Mouse (Mus musculus) T-cell, adult 2 months (primary cell): ENCODE measurements around the gene Alg14.

Source experiments
- DNase-seq: peaks from one replicate; pipeline ENCODE4 v3.0.0; 2022; ENCODE audit warnings: low spot score

Gene Alg14

DNA sequence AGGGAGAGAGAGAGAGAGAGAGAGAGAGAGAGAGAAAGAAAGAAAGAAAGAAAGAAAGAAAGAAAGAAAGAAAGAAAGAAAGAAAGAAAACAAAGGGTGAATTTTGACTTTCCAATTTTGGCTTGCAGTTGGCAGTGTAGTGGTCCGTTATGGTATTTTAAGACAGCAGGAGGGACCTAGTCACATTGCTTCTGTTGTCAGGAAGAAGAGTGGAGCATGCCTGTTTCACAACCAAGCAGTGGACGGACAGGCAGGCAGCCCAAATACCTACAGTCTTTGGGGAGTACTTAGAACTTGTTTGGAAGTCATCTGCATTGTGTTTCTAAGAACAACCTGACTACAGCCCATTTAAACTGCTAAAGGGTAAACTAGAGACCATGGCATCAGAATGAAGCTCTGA lies 47.1 kb downstream of the Alg14 start:
- no peak for DNase-seq

DNA sequence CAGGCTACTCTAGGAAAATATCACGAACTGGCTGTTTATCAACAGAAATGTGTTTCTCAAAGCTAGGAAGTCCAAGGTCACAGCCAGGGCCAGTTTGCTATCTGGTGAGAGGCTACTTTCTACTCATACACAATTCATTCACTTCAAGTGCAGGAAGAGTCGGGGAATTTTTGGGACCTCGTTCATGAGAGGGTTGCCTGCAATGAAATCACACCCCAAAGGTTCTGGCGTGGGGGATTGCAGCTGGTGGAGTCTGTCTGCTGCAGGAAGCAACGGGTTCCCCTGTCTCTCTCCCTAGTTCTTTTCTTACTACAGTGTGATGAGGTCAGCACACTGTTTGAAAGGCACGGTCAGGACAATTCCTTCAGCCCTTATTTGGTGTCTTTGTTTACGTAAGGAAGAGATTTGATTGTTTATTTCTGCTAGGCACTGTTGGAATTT lies 48.8 kb downstream of the Alg14 start:
- no peak for DNase-seq

DNA sequence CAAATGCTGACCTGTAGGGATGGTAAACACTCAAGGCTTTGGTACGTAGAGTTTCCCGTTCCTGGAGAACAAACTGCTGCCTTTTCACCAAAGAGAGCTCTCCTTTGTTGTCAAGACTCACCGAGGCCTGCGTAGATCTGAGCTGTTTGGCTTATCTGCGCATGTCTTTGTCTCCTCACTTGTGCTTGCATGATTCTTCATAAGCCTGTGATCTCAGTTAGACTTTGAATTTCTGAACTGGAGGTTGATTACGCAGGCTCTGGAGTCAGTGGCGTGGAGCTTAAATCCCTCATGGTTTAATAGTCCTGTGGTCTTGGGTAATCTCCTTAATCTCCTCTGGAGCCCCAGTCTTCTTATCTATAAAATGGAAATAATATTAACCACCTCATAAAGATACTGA lies 51.7 kb downstream of the Alg14 start:
- peak; percentile 59 for DNase-seq

DNA sequence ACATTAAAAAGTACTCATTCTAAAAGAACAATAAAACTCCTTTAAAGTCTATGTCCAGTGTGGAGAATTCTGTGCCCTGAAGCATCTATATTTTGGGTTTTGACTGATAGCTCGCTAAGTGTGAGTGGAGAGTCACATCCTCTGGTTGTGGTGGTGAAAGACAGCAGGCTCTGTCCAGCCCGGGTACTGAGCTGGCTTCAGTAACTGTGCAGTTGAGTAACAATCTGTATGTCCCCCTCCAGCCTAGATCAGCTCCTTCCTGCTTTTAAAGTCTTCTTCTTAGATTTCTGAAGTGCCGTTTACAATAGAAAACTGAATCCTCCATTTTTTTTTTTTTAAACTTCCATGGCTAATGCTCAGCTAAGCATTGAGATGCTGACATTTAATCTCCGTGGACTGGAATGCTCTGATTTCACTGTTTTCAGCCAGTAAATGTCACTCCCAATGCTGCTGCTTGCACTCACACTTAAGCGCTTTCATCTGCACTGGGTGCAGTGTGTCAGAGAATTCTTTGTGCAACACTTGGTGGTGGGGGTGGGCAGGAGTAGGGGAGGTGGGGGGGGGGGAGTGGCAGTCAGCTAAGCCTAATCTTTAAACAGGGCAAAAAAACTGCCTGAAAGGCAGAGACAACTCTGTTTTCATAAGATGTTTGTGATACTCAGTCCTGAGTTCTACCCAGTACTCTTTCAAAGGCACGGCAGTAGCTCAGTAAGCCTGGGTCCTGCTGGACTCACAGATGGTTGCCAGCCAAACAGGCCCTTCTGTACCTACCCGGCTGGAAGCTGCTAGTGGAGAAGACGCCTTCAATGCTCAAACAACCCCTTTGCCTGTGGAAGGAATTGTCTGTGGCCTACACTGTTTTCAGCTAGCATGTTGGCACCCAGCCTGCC lies 52.7 kb downstream of the Alg14 start:
- DNase-seq, result no peak

DNA sequence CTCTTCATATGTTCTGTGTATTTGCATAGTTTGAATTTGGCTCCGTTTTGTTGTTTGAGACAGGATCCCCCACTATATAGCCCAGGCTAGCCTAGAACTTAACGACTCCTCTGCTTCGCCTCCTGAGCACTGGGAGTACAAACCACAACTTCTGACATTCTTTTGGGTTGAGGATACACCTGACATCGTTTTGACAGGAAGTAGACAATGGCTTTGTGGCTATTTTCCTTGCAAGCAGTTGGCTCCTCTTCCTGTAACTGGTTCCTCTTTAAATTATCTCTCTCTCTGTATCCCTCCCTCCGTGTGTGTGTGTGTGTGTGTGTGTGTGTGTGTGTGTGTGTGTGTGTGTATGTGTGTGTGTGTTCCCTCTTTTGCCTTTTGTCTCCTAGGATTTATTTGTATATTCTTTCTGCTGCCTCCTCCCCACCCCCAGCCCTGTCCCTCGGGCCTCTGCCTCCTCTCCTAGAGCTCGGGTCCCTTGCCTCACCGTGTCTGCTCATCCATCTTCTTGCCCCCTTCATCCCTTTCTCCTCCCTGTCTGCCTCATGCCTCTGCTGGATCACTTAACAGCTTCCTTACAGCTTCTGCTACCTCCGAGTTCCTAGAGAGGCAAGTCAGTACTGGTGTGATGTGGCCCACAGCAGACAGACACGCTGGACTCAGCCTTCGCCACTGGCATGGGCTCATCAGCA lies 53.5 kb downstream of the Alg14 start:
- DNase-seq, result peak; percentile 30

DNA sequence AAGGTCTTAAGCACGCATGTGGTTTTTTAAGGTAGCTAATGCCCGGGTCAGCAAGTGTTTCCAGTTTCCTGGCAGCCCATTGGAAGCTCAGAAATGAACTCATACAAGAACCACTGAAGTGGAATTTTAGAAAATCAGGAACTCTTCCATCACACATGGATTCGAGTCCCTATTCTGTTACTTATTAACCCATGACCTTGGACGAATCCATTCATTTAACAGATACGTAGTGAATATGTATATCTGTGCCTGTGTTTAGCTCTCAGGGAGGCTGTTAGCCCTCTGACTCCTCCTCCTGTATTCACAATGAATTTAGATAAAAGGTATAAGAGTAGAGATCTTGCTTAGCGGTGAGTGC lies 54.0 kb downstream of the Alg14 start:
- DNase-seq, result no peak

DNA sequence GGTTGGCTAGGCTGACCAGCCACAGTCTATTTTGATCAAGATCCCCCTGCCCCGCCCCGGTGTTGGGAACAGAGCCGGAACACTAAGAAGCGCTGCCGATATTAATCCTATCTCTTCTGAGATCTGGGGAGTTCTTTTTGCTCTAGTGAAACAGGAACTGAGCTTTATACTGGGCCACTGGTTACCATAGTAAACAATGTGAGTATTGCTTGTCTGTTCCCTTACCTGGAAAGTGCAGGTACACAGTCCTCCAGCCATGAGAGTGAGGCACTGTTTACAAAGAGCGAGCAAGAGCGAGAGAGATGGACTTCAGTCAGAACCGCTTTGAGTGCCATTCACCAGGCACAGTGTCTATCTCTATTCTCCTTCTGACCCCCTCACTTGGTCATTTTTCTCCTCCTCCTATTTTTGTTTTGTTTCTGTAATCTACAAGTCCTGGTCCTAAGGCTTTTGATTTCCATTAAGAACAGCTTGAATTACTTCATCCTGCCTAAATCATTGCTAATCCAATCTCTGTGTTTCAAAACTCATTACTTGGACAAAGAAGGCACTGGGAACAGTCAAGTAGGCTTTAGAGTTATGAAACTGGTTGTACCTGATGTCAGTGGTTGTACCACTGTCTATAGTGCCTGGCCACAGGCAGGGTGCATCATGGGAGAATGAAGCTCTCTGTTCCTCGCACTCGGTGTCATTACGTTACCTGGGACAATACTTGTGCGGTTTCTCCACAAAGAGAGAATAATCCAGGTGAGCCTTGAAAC lies 55.1 kb downstream of the Alg14 start:
- no peak for DNase-seq

DNA sequence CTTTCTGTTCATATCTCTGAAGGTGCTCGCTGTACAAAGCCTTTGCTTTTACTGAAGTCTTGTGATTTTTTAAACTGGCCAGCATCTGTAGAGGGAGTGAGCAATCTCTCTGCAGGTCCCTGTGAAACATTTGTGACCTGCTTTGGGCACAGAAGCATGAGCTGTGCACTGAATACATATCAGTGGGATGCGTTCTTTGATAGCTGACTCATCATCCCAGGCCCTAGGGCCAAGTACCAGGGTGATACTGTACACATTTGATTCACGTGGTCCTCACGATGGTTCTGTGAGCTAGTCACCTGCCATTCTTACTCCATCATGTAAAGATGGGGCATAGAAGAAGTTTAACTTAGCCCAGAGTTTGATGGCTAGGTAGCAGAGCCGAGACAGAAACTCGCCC lies 57.2 kb downstream of the Alg14 start:
- no peak for DNase-seq

DNA sequence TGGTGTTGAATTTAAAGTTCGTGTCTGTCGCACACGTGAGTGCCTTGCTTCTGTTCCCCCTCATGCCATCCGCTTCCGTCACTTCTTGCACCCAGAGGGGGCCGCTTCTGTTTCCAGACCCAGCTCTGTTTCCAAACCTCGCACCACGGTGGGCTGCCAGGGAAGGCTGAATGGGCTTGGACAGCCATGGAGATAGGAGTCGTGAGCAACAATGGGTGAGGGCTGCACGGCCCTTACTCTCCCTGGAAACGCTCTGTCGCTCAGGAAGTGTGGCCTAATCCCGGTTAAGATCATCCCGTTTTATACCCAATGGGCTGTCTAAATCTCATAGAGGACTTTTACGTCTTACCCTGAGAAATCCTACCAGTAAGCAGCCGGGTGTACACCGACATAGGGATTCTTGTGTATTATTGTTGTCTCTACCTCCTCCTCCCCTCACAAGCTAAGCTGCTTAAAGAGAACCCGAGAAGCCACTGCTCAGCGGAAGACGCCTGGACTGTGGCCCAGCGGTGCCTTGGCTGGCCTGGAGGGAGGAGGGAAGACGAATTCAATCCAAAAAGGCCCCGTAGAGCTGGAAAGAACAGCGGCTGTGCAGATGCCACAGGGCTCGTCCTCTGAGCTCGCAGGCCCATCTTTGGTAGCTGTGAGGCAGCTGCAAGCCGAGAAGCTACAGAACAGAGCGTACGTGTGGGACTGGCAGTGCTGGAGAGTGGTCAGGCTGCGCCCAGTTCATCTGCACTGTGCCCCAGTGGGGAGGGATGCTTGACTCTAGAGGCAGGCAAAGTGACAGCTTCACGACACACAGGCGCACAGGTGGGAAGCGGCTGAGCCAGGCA lies 58.0 kb downstream of the Alg14 start:
- no peak for DNase-seq

DNA sequence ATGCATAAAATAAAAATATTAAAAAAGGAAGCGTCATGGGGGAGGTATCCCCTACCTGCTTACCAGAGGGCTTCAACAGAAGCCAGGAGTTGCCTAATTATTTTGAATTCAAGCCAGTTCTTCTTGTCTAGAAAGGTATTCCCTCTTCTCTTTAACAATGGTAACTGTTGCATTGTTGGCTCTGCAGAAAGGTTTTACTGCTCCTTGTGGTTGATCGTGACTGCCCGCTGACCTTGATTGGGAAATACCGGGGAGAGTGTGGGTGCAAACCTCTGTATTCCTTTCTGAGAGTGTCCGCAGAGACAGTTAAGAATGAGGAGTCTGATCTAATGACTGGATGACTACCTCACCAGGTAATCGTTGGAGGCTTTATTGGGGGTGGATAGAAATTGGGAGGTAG lies 59.7 kb downstream of the Alg14 start:
- DNase-seq, result no peak

DNA sequence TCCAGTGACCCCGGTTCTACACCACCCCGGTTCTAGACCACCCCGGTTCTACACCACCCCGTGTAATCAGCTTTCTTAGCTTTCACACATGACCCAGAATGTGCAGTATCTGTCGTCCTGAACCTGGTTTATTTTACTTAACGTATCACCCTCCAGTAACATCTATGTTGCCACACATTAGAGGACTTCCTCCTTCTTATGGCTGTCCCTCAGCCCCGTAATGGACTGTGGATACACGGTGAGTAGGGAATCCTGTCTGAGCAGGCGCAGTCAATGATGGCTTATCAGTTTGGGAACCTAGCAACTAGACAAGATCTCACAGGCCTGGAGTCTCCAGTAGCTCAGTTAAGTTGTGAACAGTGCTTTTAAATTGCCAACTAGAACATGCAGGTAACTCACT lies 62.7 kb downstream of the Alg14 start:
- DNase-seq, result no peak

DNA sequence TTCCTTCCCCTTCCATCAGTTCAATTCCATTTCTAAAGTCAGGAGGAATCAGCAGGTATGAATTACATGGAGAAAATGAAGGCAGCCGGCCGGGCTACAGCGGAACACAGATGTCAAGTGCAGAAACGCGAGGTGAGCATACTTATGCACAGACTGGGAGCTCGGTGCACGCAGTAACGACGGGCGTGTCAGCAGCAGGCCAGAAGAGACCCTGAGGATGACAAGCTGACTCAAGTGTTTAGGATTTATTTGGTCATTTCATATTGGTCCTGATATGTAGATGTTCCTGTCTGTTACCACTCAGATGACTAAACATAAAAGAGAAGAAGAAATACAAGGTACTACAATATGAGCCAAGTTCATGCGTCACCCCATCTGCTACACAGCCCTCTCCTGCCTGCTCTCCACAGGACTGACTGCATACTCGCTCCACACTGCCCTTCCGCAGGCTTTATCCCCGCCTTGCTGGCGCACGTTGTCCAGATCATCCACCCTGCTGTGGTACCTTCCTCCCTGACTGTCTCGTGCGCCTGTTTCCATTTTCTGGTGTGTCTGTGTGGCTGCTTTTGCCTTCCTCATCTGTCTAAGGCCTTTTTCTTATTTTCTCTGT lies 63.4 kb downstream of the Alg14 start:
- DNase-seq, result no peak

DNA sequence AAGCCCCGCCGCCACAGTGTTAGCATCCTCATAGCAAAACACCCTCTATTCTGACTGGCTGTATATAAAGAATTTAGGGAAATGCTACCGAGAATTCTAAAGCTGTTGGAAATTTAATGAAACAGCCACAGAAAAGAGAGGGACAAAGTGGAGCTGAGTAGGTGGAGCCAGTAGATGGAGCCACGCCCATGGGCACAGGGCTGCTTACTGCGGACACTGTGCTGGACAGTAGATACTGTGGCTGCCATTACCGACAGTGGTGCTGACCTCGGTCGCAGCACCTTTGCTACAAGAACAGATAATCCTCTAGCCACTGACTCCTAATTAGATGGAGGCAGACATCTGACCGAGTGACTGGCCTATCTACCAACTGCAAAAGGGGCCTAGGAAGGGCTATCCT lies 64.0 kb downstream of the Alg14 start:
- no peak for DNase-seq

DNA sequence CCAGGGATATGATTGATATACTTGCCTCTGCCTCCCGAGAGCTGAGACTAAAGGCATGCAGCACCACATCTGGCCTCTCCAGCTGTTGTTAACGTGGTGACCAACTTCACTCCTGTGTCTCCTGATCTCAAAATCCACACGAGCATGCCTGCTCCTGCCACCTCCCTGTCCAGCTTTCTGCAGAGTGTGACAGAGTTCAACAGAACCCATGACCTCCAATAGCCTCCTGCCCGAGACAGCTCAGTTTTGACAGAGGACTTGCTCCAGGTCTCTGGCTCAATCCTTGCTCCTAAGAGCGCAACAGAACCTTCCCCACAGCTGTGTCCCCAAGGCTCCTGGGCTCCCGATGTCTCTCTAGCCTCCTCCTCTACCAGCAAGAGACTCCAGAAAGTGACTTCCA lies 64.5 kb downstream of the Alg14 start:
- no peak for DNase-seq

DNA sequence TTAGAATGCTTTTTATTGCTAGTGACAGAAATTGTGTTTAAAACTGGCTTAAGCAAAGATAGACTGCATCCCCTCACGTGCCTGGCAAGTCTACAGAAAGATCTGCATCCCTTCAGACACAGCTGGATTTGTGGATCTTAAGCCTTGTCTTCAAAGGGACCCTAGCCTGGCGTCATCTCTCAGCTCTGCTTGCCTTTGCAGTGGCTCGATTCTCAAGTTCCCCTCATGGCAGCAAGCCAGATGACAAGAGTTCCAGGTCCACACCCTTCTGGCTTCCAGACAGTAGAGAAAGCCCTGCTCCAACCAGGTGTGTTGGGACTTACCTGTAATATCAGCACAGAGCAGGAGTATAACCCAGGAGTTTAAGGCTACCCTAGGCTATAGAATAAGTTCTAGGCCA lies 65.5 kb downstream of the Alg14 start:
- no peak for DNase-seq

DNA sequence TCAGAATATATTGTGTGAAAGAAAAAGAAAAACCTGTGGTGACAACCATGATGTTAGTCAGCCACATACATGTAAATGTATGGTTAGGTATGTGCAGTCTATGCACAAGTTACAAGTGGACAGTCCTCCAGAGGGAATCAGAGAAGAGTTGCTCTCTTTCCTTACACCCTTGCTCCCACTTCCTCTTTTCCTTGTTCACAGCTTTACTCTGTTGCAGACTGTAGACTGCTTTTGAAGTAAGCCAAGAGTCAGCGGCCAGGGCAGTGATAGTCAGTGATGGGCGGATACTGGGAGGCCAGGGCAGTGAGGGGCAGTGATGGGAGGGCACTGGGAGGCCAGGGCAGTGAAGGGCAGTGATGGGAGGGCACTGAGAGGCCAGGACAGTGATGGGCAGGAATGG lies 66.7 kb downstream of the Alg14 start:
- DNase-seq, result no peak

DNA sequence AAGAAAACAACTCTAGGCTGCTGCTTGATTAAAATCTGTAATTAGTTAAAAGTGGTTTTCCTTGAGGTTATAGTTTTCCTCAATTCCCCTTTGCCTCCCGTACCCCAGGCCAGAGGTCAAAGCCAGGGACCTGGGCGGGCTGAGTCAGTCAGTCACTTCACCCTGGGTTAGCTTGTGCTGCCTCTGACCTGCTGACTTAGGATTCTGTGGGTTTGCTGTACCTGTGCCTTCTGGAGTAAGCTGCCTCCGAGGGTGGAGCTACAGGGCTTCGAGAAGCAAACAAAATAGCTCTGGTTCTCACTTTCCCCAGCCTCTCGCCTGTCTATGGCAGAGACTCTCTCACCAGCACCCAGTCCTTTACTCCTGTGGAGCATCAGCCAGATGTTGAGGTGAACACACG lies 67.3 kb downstream of the Alg14 start:
- DNase-seq, result no peak

DNA sequence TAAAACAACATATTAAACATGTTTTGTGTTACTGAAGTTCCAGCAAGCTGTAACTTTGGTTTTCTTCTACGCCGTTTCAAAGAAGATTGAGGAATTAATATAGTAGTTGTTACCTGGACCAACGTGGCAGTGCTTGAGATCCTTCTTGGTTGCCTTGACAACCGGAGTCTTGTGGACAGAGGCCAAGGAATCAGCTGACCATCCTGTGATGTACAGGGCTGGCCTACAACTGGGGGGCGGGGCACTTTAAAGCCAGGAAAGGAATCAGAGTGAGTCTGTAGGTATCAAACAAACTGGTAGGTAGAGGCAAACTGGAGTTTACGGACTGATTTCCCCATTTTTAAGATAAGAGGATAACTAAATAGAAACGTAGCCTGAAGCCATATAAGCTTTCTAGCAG lies 67.7 kb downstream of the Alg14 start:
- DNase-seq, result no peak

DNA sequence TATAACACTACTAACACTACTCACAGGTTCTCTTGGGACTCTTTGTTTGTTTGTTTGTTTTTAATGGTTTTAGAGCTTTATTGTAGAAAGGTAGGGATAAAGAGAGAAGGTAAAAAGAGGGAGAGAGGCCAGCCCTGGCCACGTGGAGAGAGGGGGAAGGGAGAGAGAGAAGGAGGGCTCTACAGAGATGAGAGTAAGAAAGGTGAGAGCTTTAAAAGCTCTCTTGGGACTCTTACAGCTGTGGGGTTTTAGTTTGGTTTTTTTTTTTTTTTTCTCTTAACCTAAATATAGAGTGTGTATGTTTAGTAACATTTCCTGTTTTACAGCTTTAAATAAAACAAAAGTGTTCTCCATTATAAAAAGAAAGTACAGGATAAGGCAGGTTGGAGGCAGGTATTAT lies 70.4 kb downstream of the Alg14 start:
- no peak for DNase-seq

DNA sequence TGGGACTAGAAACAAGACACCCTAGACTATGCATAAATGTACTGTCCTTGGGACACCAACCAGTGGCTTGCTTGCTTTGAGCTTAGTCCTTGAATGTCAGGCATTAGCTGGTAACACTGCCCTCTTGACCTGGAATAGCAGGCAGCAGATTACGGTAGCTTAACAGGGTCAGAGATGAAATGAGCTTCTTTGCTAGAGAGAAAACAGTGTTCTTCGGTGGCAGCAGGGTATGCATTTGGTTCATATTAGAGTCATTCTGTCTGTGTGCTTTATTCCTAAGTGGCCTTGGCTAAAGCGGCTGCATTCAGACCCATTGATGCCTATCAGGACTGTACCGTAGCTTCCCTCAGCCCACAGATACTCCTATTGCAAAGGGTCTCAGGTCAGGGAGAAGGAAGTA lies 72.8 kb downstream of the Alg14 start:
- no peak for DNase-seq

DNA sequence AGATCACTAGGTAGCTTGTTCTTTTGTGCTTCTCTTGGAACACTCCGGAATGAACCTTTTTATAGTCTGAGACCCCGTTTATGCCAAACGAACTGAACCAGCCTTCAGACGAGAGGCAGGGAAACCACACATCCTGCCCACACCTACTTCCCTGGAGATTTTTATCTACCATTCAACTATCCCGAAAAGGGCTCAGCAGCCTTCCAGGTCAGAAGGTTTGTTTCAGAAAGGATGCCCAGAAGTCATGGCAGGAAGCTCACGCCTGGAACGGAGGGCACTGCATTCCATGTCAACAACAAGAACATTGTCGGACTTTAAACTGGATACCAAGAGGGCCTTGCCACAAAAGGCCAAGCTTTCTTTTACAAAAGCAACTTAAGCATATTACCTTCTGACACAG lies 73.6 kb downstream of the Alg14 start:
- no peak for DNase-seq

DNA sequence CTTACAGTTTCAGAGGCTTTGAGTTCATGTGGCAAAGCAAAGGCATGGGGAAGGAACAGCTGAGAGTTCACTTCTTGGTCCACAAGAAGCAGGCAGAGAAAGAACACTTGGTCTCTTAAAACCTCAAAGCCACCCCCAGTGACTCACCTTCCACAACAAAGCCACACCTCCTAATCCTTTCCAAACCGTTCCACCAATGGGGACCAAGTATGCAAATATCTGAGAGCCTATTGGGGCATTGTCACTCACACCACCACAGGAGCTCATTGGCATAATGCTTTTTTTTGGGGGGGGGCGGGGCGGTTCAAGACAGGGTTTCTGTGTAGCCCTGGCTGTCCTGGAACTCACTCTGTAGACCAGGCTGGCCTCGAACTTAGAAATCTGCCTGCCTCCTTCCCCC lies 77.0 kb downstream of the Alg14 start:
- DNase-seq, result peak; percentile 5
